Mouse (Mus musculus) natural killer cell, adult 2 months (primary cell): Measurements from ENCODE around the gene Sstr3.

Experiments used
- DNase-seq, 2 experiments: peaks; one replicate each; pipeline ENCODE4 v3.0.0; 2022; ENCODE audit warnings: low spot score in 2 of 2

Sstr3 gene

GRCm38 (mm10) chr15:78502437-78503132 lies 41.9 kb downstream of the Sstr3 start:
- no peak for DNase-seq

- peak; percentile 88 to 97 for DNase-seq
These were observed 49.5 kb downstream of the Sstr3 start, which contains the start of gene Il2rb for GRCm38 (mm10) chr15:78494968-78495406. Gene Il2rb (minus strand): TSS chr15:78495271.

GRCm38 (mm10) chr15:78493401-78494010 lies 51.0 kb downstream of the Sstr3 start:
- DNase-seq = peak; percentile 76 to 88

GRCm38 (mm10) chr15:78491301-78491700 lies 53.2 kb downstream of the Sstr3 start:
- DNase-seq = no peak

GRCm38 (mm10) chr15:78489906-78490305 lies 54.6 kb downstream of the Sstr3 start:
- no peak for DNase-seq

GRCm38 (mm10) chr15:78489248-78489647 lies 55.2 kb downstream of the Sstr3 start:
- no peak for DNase-seq

- no peak for DNase-seq
These were observed 57.4 kb downstream of the Sstr3 start for GRCm38 (mm10) chr15:78487066-78487465.
